Mouse (Mus musculus) stomach, postnatal 0 days (tissue): ENCODE results near the gene Nek5. TPM values are rescaled to one million over a fixed set of nuclear protein-coding genes. Genes with fewer than 3 reads are reported as not detected.
"Not testable (repeated sequence)": the region's sequence is repeated elsewhere in the genome, so short reads cannot be mapped to it uniquely, and the experiment has no call there.

Experiments
- ATAC-seq: fragments of 200-750 bp; cut with Nextera tagmentation; 2 replicates; pipeline ENCODE4 v1.8.0; 2017; ENCODE audit not compliant: low FRiP score, low TSS enrichment
- DNase-seq: peaks from one replicate; pipeline ENCODE4 v3.0.0-alpha.2; 2016; ENCODE audit warnings: low spot score
- H3K27ac ChIP-seq: fragments of 300-500 bp; sonication (generic); replicated peaks from 2 replicates; pipeline ENCODE4 v1.5.1; 2014; ENCODE audit warnings: mild to moderate bottlenecking, control low read depth
- H3K27me3 ChIP-seq: fragments of 300-500 bp; sonication (generic); 2 replicates; pipeline ENCODE4 v1.6.1; 2014; ENCODE audit warnings: low read length; ENCODE audit not compliant: control insufficient read depth, insufficient read depth
- H3K36me3 ChIP-seq: fragments of 300-500 bp; sonication (generic); 2 replicates; pipeline ENCODE4 v1.6.1; 2014; ENCODE audit warnings: low read length, mixed read lengths; ENCODE audit not compliant: control insufficient read depth, insufficient read depth
- H3K4me1 ChIP-seq: fragments of 300-500 bp; sonication (generic); replicated peaks from 2 replicates; pipeline ENCODE4 v1.6.1; 2014; ENCODE audit warnings: antibody characterized with exemption; ENCODE audit not compliant: control insufficient read depth, insufficient read depth
- H3K4me2 ChIP-seq: fragments of 300-500 bp; sonication (generic); replicated peaks from 2 replicates; pipeline ENCODE4 v1.6.1; 2014; ENCODE audit warnings: low read depth, mild to moderate bottlenecking, control low read depth, moderate library complexity
- H3K4me3 ChIP-seq: fragments of 300-500 bp; sonication (generic); 2 replicates; pipeline ENCODE4 v1.5.1; 2014; ENCODE audit warnings: low read depth, low read length, control low read depth
- H3K9ac ChIP-seq: fragments of 300-500 bp; sonication (generic); 2 replicates; pipeline ENCODE4 v1.6.1; 2014; ENCODE audit warnings: mild to moderate bottlenecking, low read length, control low read depth, mixed read lengths
- H3K9me3 ChIP-seq: fragments of 300-500 bp; sonication (generic); 2 replicates; pipeline ENCODE4 v1.6.1; 2016; ENCODE audit warnings: low read length; ENCODE audit not compliant: control insufficient read depth
- CTCF ChIP-seq: IDR thresholded peaks from 2 replicates; pipeline ENCODE4 v1.5.1; 2016; ENCODE audit warnings: antibody characterized with exemption, low read depth, mild to moderate bottlenecking, moderate library complexity
- EP300 ChIP-seq: optimal IDR thresholded peaks from 2 replicates; pipeline ENCODE3; 2016; ENCODE audit warnings: antibody characterized with exemption
- WGBS: fragments of 180-500 bp; shearing (Covaris S2); extraction: QIAGEN DNeasy Blood & Tissue Kit; methylation state at CpG from one replicate; pipeline ENCODE4 v1.1.7; 2014; 5-methylcytosine and 5-hydroxymethylcytosine counted together
- polyA plus RNA-seq: library from polyadenylated mRNA; unstranded; fragments of >200 nt; fragmentation: Nextera tagmentation; extraction: Ambion mirVana; gene quantifications from 2 replicates; pipeline ENCODE4 v1.2.1, GENCODE M21; 2015

The Nek5 gene
- polyA plus RNA-seq, 1 experiment from 2014 or later = 0.21 TPM

DNA sequence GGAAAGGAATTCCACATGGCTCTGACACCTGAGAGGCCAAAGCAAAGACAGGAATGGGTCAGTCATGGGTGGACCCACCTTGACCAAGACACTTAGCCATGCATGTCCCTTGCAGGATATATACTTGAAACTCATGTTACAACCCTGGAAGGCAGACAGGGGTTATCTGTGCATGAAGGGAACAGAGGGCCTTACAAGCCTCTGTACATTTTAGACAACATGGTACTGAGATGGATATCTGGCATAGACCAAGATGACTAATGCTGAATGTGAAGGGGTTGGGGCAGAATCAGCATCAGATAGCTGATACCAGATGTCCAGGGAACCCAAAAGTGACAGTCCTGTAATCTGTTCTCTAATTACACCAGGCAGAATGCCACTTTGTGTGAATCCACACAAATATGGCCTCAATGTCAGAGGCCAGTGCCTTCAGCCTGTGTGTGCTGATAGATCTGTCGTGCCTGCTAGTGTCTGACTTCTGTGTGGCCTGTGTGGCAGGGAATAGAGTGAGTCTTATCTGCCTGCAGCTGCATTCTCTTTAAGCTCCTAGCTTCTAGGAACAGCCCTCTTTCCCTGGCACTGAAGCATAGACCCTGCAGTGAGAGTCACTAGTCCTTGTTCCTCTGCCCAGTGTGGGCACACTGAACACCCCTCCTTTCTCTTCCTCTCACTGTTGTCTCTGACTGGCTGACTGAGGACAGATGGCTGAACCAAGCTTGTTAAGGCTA lies 19.1 kb upstream of the Nek5 start:
- Histone ChIP-seq H3K9me3 (no peaks in the 10 kb centered on the region), H3K4me1 (no peaks in the 10 kb centered on the region), H3K27me3 (no peaks in the 10 kb centered on the region), H3K9ac (no peak overlapping the region), H3K4me3 (no peak overlapping the region), H3K27ac (no peak overlapping the region), H3K36me3 (peaks cover 2% of the 10 kb centered on the region; the same call in 1 of the 2 replicates), H3K4me2 (no peak overlapping the region)
- 75% methylated on average over 1 of the region's 1 CpGs for whole genome bisulfite sequencing
- no peak for TF ChIP-seq CTCF
- no peak for TF ChIP-seq EP300
- ATAC-seq = no peak
- no peak for DNase-seq

DNA sequence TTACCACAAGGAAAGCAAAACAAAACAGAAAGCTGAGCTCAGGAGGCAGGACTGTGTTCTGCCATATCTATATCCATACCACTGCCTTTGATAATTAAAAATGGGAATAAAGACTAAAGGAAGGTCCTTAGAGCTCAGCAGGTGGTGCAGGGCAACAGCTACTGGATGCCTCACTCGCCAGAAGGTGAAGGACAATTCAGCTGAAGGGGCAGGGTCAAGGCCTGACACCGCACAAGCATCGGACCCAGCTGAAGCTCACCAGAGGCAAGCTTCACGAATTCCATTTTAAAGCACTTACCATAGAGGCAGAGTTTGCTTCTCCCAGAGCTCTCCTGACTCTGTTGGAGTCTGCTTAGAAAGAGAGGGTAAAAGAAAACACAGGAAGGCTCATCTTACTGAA lies 17.7 kb upstream of the Nek5 start:
- no peak for DNase-seq

DNA sequence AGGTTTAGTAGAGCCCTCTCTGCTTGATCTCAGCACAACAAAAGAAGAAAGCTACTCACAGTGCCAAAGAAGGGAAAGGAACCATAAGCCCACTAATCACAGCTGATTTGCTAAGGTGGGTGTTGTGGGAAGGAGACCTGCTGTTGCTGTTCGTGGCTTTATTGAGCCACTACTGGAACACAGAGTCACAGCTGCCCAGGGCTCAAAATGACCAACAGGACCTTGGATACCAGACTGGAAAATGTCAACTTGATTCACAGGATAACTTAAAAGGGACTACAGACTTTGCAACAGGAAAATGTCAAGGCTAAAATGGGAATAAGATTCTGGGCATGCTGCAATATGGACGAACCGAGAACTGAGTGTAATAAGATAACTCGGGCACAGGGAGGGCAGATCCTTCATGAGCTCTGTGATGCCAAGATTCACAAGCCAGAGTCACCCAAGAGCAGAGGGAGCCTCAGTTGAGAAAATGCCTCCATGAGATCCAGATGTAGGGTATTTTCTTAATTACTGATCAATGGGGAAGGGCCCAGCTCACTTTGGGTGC lies 17.1 kb upstream of the Nek5 start:
- Histone ChIP-seq H3K27ac (no peak overlapping the region), H3K36me3 (0 out of 2 replicates have a peak, but pooled peaks cover 2% of the 10 kb centered on the region), H3K9me3 (no peaks in the 10 kb centered on the region), H3K4me2 (no peak overlapping the region), H3K9ac (no peak overlapping the region), H3K4me1 (no peaks in the 10 kb centered on the region), H3K27me3 (no peaks in the 10 kb centered on the region), H3K4me3 (no peak overlapping the region)
- TF ChIP-seq CTCF (no peak), EP300 (no peak)
- DNase-seq (no peak), ATAC-seq (no peak)
- 85% methylated on average over 4 of the region's 4 CpGs for WGBS

More for the DNA sequence above, 17.7 kb upstream of the Nek5 start:
- WGBS = 78% methylated on average over 4 of the region's 4 CpGs
- H3K27ac ChIP-seq = no peak overlapping the region
- TF ChIP-seq CTCF = no peak
- H3K27me3 ChIP-seq = no peaks in the 10 kb centered on the region
- H3K4me1 ChIP-seq = no peaks in the 10 kb centered on the region
- no peak overlapping the region for H3K4me2 ChIP-seq
- 0 out of 2 replicates have a peak, but pooled peaks cover 2% of the 10 kb centered on the region for H3K36me3 ChIP-seq
- H3K4me3 ChIP-seq = no peak overlapping the region
- H3K9me3 ChIP-seq = no peaks in the 10 kb centered on the region
- no peak for ATAC-seq
- no peak overlapping the region for H3K9ac ChIP-seq

DNA sequence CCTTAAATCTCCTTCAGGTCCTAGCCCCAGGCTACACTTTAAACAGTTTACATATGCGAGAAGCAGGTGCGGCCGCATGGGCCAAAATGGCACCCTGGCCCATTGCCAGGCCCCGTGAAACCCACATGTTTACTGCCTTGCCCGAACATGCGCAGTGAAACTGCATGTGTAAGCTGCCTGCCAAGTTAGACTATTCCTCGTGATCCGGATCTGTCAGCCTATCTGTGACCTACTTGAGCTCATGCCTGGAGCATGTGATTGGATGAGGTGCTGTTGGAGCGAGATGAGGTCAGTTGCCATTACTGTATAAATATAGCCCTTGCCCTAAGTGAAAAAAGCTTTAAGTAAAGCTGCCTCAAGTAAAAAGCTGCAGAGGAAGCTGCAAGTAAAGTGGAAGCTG lies 11.6 kb upstream of the Nek5 start:
- peak; percentile 81 for ATAC-seq
- H3K36me3 ChIP-seq, H3K4me3 ChIP-seq, H3K9me3 ChIP-seq, H3K4me1 ChIP-seq, H3K27ac ChIP-seq, H3K4me2 ChIP-seq, DNase-seq, H3K27me3 ChIP-seq, H3K9ac ChIP-seq: not testable (repeated sequence)
- WGBS = 62% methylated on average over 9 of the region's 9 CpGs

DNA sequence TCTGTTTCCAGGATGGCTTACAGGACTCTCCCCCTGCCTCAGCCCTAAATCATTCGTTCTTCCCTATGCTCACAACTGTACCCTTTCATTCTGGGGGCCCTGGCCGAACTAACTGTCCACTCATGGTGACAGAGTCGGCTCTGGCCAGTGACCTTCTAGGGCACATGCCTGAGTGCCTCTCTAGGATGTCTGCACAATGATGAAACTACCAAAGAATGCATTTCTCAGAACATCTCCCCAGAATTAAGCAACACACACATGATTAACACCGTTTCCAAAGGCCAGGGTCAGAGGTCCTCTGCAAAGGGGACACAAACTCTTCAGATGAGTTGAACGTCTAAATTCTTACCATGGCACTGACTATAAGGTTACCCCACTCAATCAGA lies 9.9 kb upstream of the Nek5 start:
- Histone ChIP-seq H3K36me3 (no peaks in the 10 kb centered on the region), H3K27ac (no peak overlapping the region), H3K9ac (no peak overlapping the region), H3K27me3 (no peaks in the 10 kb centered on the region), H3K4me3 (no peak overlapping the region), H3K4me2 (no peak overlapping the region), H3K4me1 (no peaks in the 10 kb centered on the region), H3K9me3 (no peaks in the 10 kb centered on the region)
- WGBS = 78% methylated on average over 5 of the region's 5 CpGs
- DNase-seq = no peak
- TF ChIP-seq EP300 (no peak), CTCF (no peak)
- no peak for ATAC-seq

DNA sequence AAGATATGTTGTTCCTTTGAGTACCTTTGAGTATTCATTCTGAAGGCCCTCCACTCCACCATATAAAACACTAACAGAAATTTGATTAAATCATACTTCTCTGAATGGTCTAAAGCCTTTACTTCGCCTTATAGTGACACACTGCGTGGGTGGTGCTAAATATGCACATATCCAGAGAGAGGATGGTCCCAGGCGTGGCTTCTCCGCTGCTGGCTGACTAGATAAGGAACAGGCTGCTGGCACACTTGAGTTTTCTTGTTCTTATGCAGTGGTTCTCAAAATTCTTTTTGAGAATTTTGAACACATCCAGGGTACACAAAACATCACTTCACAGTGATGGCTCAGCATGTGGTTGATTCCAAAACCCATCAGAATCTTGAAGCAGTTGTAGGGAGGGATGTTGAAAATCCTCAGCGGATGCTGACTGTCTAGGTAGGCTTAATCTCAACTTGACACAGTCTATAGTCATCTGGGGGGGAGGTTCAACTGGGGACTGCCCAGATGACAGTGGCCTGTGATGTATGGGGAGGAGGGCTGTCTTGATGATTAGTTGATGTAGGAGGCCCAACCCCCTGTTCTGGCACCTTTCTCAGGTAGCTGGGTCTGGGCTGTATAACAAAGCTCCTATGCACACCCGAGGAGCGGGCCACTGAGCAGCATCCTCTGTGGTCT lies 9.4 kb upstream of the Nek5 start:
- TF ChIP-seq EP300 (no peak), CTCF (no peak)
- Histone ChIP-seq H3K27ac (no peak overlapping the region), H3K27me3 (no peaks in the 10 kb centered on the region), H3K4me3 (no peak overlapping the region), H3K4me1 (no peaks in the 10 kb centered on the region), H3K9me3 (no peaks in the 10 kb centered on the region), H3K4me2 (no peak overlapping the region), H3K36me3 (no peaks in the 10 kb centered on the region; the same call in 1 of the 2 replicates), H3K9ac (no peak overlapping the region)
- ATAC-seq = no peak
- 87% methylated on average over 7 of the region's 7 CpGs for WGBS
- DNase-seq = no peak
